Mouse (Mus musculus): ENCODE measurements around the gene Dixdc1. TPM values are rescaled to one million over a fixed set of nuclear protein-coding genes. Genes with fewer than 3 reads are reported as not detected.

The Dixdc1 gene
- polyA plus RNA-seq, 1 experiment, result 11.1 TPM

DNA sequence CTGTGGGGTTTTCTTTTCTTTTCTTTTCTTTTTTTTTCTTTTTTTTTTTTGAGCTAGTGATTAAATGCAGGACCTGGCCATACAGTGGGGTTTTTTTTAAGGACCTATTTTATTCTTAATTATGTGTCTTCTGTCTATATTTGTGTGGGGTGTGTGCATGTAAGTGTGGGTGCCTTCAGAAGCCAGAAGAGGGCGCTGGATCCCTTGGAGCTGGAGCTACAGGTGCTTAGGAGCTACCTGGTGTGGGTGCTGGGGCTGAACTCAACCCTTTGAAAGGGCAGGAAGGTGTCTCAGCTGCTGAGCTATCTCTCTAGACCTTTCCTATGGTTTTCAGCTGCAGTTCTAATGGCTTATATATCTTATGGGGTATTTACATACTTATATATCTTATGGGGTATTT is 64.5 kb downstream of the Dixdc1 start:
- TF ChIP-seq CTCF (IDR thresholded peaks at IDR 0.05; ENCODE audit: low read depth, low read length) (peak; percentile 78), POLR2A (IDR thresholded peaks at IDR 0.05; ENCODE audit: insufficient read depth, low read length) (no peak)
- Histone ChIP-seq H3K4me3 (ENCODE audit: low read depth, low read length) (no peak overlapping the region), H3K27ac (ENCODE audit: insufficient read depth, low read length) (no peak overlapping the region), H3K36me3 (ENCODE audit: control insufficient read depth, insufficient read depth, low read length, poor library complexity, severe bottlenecking) (no peaks in the 10 kb centered on the region), H3K4me1 (ENCODE audit: control insufficient read depth, insufficient read depth, low read length) (no peaks in the 10 kb centered on the region), H3K27me3 (ENCODE audit: control insufficient read depth, insufficient read depth, low read length, poor library complexity, severe bottlenecking) (no peaks in the 10 kb centered on the region), H3K9me3 (replicated peaks; ENCODE audit: control insufficient read depth, insufficient read depth, low read length, poor library complexity, severe bottlenecking) (no peaks in the 10 kb centered on the region), H3K9ac (ENCODE audit: low read depth, poor library complexity, severe bottlenecking) (no peak overlapping the region)

DNA sequence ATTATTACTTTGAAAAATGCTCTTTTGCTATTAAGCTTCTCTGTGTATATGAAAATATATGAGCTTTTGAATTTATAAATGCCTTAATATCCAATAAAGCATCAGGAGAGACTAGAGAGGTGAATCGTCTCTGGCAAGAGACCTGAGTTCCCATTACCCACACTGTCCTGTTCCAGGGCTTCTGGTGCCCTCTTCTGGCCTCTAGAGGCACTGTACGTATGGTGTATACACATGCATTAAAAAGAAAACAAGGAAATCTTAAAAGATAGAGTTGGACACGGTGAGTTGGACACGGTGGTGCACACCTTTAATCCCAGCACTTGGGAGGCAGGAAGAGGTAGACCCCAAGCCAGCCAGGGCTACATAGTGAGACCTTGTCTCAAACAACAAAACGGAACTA is 68.6 kb downstream of the Dixdc1 start:
- H3K9ac ChIP-seq (ENCODE audit: low read depth, poor library complexity, severe bottlenecking), result no peak overlapping the region
- no peaks in the 10 kb centered on the region for H3K36me3 ChIP-seq (ENCODE audit: control insufficient read depth, insufficient read depth, low read length, poor library complexity, severe bottlenecking)
- H3K4me1 ChIP-seq (ENCODE audit: control insufficient read depth, insufficient read depth, low read length), result no peaks in the 10 kb centered on the region

DNA sequence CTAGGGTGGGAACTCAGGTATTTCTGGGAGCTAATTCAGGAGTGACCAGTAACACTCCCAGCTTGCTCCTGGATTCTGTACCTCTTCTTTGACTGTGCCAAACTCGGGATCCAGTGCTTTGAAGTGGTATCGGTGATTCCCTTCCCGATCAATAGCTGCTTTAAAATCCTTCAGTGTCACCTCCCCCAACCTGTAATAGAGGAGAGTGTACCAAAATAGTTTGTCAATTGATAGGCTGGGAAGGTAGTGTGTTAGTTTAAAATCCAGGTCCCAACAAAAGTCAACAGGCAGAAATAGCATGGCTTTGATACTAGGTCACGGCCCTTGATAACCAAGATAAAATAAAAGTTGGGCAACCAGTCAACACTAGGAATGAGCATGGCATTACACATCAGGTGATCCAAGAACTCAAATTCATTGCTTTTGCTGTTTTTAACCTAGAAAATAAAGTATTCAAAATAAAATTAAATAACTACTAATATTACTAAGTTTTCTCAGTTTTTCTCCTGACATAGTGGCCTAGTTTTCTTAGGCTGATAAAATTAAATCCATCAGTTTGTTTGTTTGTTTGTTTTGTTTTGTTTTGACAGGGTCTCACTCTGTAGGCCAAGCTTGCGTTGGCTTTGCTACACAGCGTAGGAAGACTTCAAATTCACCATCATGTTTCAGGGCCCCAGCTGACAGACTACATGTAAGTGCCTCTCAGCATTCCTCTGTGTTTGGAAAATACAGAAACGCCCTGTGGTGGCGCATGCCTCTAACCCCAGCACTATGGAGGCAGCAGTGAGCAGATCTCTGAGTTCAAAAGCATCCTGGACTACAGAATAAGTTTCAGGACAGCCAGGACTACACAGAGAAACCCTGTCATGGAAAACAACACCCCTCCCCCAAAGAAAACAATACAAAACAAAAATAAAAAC is 71.5 kb downstream of the Dixdc1 start:
- Histone ChIP-seq H3K27me3 (ENCODE audit: control insufficient read depth, insufficient read depth, low read length, poor library complexity, severe bottlenecking) (no peaks in the 10 kb centered on the region), H3K9ac (ENCODE audit: low read depth, poor library complexity, severe bottlenecking) (no peak overlapping the region), H3K36me3 (ENCODE audit: control insufficient read depth, insufficient read depth, low read length, poor library complexity, severe bottlenecking) (no peaks in the 10 kb centered on the region), H3K27ac (ENCODE audit: insufficient read depth, low read length) (no peak overlapping the region), H3K9me3 (replicated peaks; ENCODE audit: control insufficient read depth, insufficient read depth, low read length, poor library complexity, severe bottlenecking) (no peaks in the 10 kb centered on the region), H3K4me3 (ENCODE audit: low read depth, low read length) (no peak overlapping the region), H3K4me1 (ENCODE audit: control insufficient read depth, insufficient read depth, low read length) (no peaks in the 10 kb centered on the region)
- TF ChIP-seq EP300 (IDR thresholded peaks at IDR 0.05; ENCODE audit: insufficient read depth, low read depth, low read length) (no peak), CTCF (IDR thresholded peaks at IDR 0.05; ENCODE audit: low read depth, low read length) (no peak), POLR2A (IDR thresholded peaks at IDR 0.05; ENCODE audit: insufficient read depth, low read length) (no peak)

More for the DNA sequence above, 68.6 kb downstream of the Dixdc1 start:
- H3K9me3 ChIP-seq (replicated peaks; ENCODE audit: control insufficient read depth, insufficient read depth, low read length, poor library complexity, severe bottlenecking), result no peaks in the 10 kb centered on the region
- TF ChIP-seq POLR2A (IDR thresholded peaks at IDR 0.05; ENCODE audit: insufficient read depth, low read length) (no peak), CTCF (IDR thresholded peaks at IDR 0.05; ENCODE audit: low read depth, low read length) (peak; percentile 69), EP300 (IDR thresholded peaks at IDR 0.05; ENCODE audit: insufficient read depth, low read depth, low read length) (no peak)
- H3K27me3 ChIP-seq (ENCODE audit: control insufficient read depth, insufficient read depth, low read length, poor library complexity, severe bottlenecking), result no peaks in the 10 kb centered on the region
- no peak overlapping the region for H3K27ac ChIP-seq (ENCODE audit: insufficient read depth, low read length)
- no peak overlapping the region for H3K4me3 ChIP-seq (ENCODE audit: low read depth, low read length)

DNA sequence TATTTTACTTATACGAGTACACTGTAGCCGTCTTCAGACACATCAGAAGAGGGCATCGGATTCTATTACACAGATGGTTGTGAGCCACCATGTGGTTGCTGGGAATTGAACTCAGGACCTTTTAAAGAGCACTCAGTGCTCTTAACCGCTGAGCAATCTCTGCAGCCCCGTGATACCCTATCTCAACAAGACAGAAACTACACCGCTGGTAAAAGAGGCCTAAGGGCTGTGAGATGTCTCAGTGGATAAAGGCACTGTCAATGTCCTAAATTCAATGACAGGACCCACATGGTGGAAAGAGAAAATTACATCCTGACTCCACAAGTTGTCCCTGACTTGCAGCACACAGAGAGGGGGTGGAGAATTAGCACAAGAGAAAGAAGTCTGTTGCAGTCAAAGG is 72.9 kb downstream of the Dixdc1 start:
- no peak overlapping the region for H3K9ac ChIP-seq (ENCODE audit: low read depth, poor library complexity, severe bottlenecking)
- no peak overlapping the region for H3K27ac ChIP-seq (ENCODE audit: insufficient read depth, low read length)
- H3K27me3 ChIP-seq (ENCODE audit: control insufficient read depth, insufficient read depth, low read length, poor library complexity, severe bottlenecking), result no peaks in the 10 kb centered on the region
- TF ChIP-seq CTCF (IDR thresholded peaks at IDR 0.05; ENCODE audit: low read depth, low read length) (no peak), POLR2A (IDR thresholded peaks at IDR 0.05; ENCODE audit: insufficient read depth, low read length) (no peak), EP300 (IDR thresholded peaks at IDR 0.05; ENCODE audit: insufficient read depth, low read depth, low read length) (no peak)
- no peaks in the 10 kb centered on the region for H3K4me1 ChIP-seq (ENCODE audit: control insufficient read depth, insufficient read depth, low read length)
- no peak overlapping the region for H3K4me3 ChIP-seq (ENCODE audit: low read depth, low read length)
- H3K9me3 ChIP-seq (replicated peaks; ENCODE audit: control insufficient read depth, insufficient read depth, low read length, poor library complexity, severe bottlenecking), result no peaks in the 10 kb centered on the region
- H3K36me3 ChIP-seq (ENCODE audit: control insufficient read depth, insufficient read depth, low read length, poor library complexity, severe bottlenecking), result no peaks in the 10 kb centered on the region

DNA sequence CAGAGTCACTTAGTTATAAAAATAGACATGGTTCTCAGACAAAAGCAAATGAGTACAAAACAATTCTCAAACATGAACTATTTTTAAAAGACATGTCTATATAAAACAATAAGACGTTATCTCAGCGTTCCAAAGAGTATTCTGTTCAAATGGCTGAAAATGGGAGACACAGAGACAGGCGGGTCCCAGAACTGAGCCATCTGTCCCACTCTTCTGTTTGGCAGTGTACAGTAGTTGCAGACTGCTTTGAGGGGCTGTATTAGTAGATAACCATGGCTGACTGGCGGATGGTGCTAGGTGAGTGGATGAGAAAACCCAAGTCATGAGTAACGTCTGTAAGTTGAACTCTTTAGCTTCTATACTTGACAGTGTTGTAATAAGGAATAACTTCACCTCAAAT is 74.5 kb downstream of the Dixdc1 start:
- Histone ChIP-seq H3K27me3 (ENCODE audit: control insufficient read depth, insufficient read depth, low read length, poor library complexity, severe bottlenecking) (no peaks in the 10 kb centered on the region), H3K4me3 (ENCODE audit: low read depth, low read length) (no peak overlapping the region), H3K9ac (ENCODE audit: low read depth, poor library complexity, severe bottlenecking) (no peak overlapping the region), H3K27ac (ENCODE audit: insufficient read depth, low read length) (no peak overlapping the region), H3K4me1 (ENCODE audit: control insufficient read depth, insufficient read depth, low read length) (no peaks in the 10 kb centered on the region), H3K9me3 (replicated peaks; ENCODE audit: control insufficient read depth, insufficient read depth, low read length, poor library complexity, severe bottlenecking) (no peaks in the 10 kb centered on the region), H3K36me3 (ENCODE audit: control insufficient read depth, insufficient read depth, low read length, poor library complexity, severe bottlenecking) (no peaks in the 10 kb centered on the region)
- TF ChIP-seq CTCF (IDR thresholded peaks at IDR 0.05; ENCODE audit: low read depth, low read length) (no peak), EP300 (IDR thresholded peaks at IDR 0.05; ENCODE audit: insufficient read depth, low read depth, low read length) (no peak), POLR2A (IDR thresholded peaks at IDR 0.05; ENCODE audit: insufficient read depth, low read length) (no peak)

DNA sequence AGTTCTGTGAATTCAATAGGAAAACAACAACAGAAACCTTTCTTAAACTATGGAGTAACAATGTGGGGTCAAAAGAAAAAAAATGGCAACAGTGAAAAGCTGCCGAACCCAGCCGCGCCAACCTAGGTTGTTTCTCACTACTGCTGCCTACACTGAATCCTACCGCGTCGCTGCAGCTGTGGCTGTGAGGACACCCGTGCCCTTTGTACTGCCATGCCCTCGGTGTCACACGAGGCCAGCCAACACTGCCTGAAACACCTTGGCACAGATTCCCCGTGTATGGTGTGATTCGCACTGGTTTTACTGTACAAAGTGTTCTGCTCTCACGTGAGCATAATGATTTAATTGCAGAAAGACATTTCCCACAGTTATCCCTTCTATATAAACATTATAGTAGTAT is 78.9 kb downstream of the Dixdc1 start:
- H3K9ac ChIP-seq (ENCODE audit: low read depth, poor library complexity, severe bottlenecking), result no peak overlapping the region

More for the DNA sequence above, 78.9 kb downstream of the Dixdc1 start:
- Histone ChIP-seq H3K27ac (ENCODE audit: insufficient read depth, low read length) (no peak overlapping the region), H3K9me3 (replicated peaks; ENCODE audit: control insufficient read depth, insufficient read depth, low read length, poor library complexity, severe bottlenecking) (no peaks in the 10 kb centered on the region), H3K4me1 (ENCODE audit: control insufficient read depth, insufficient read depth, low read length) (no peaks in the 10 kb centered on the region), H3K4me3 (ENCODE audit: low read depth, low read length) (peak overlapping the region; percentile 8), H3K27me3 (ENCODE audit: control insufficient read depth, insufficient read depth, low read length, poor library complexity, severe bottlenecking) (no peaks in the 10 kb centered on the region), H3K36me3 (ENCODE audit: control insufficient read depth, insufficient read depth, low read length, poor library complexity, severe bottlenecking) (peaks cover 7% of the 10 kb centered on the region; the same call in 1 of the 2 replicates)
- no peak for TF ChIP-seq EP300 (IDR thresholded peaks at IDR 0.05; ENCODE audit: insufficient read depth, low read depth, low read length)
- TF ChIP-seq POLR2A (IDR thresholded peaks at IDR 0.05; ENCODE audit: insufficient read depth, low read length), result no peak
- TF ChIP-seq CTCF (IDR thresholded peaks at IDR 0.05; ENCODE audit: low read depth, low read length), result no peak
